Mouse (Mus musculus) spleen, adult 2 months (tissue): ENCODE results near the gene Ntan1.

ENCODE experiments used
- CTCF ChIP-seq: fragments of 200-500 bp; IDR thresholded peaks from 2 replicates; pipeline ENCODE4 v1.5.1; 2011; ENCODE audit warnings: mild to moderate bottlenecking, inconsistent platforms; ENCODE audit not compliant: insufficient read depth, insufficient read length, insufficient replicate concordance; ENCODE audit errors: extremely low read depth
- POLR2A ChIP-seq: fragments of 200-500 bp; IDR thresholded peaks from 2 replicates; pipeline ENCODE4 v1.6.1; 2011; ENCODE audit warnings: low read depth, low read length, inconsistent platforms

DNA sequence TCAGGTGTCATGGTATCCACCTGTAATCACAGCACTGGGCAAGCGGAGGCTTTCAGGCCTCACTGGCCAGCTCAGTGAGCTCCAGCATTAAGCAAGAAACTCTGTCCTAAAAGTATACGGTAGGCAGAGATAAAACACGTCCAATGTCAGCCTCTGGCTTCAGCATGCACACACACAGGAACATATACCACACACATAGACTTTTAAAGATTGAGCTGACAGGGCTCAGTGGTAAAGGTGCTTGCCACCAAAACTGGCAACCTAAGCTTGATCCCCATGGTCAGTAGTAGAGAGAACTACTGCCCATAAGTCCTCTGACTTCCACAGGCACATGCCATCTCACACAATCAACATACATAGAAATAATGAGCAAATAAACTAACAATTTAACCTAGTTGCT, 22.3 kb downstream of the Ntan1 start:
- TF ChIP-seq CTCF (no peak), POLR2A (no peak)
